Comparison of ENCODE assay signal across 24 mouse cellular contexts in the genomic region with DNA sequence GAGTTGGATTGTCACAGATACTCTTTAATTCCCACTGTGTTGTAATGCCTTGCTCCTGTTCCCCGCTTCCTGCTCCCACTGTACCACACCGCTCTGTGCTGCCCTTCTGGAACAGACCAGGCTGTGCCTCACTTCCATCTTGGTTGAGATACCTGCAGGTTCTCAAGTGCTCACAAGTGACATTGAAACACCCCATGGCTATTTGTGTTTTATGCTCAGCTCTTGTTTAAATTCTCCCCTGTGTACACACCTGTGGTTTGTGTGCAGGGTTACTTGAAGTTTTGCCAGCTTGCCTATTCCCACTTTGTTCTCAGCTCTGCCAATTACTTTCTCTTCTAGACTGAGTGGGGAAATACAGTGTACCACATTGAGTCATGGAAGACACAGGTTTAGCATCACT.
A peak's percentile ranks its signal among the peaks of the same experiment; 100 is the strongest.
DNase-seq lines count a peak whose midpoint lies in the region; ATAC-seq and TF ChIP-seq lines count a peak whose summit lies in the region.
"Had no signal": no experiment of that assay in that cellular context is flagged by ENCODE, and none has a peak within 500 bp of the region (broad histone marks: within the 10 kb centered on the region; RNA-seq: fewer than 3 reads in every experiment).

No protein-coding gene starts in this region.

- WGBS in lung, adult 2 months: 67% methylated on average over 2 of the region's 2 CpGs
- 96% methylated on average over 2 of the region's 2 CpGs for WGBS in lung, embryonic 15.5 days
- 92% methylated on average over 2 of the region's 2 CpGs for WGBS in lung, embryonic 16.5 days

- no peaks in the 10 kb centered on the region for H3K27me3 ChIP-seq in lung, embryonic 15.5 days
- no peaks in the 10 kb centered on the region for H3K27me3 ChIP-seq in lung, embryonic 16.5 days (ENCODE audit: control insufficient read depth, insufficient read depth, low read depth, low read length)
- H3K27me3 ChIP-seq: embryonic facial prominence, embryonic 13.5 days; embryonic facial prominence, embryonic 15.5 days; forebrain, embryonic 12.5 days had no signal

- H3K4me1 ChIP-seq in lung, adult 2 months (ENCODE audit: control insufficient read depth, insufficient read depth, low read length): no peaks in the 10 kb centered on the region; the same call in 1 of the 2 replicates
- peaks cover 12% of the 10 kb centered on the region for H3K4me1 ChIP-seq in lung, embryonic 15.5 days
- peaks cover 5% of the 10 kb centered on the region for H3K4me1 ChIP-seq in lung, embryonic 16.5 days (replicated peaks; ENCODE audit: control insufficient read depth, insufficient read depth, low read length)
- H3K4me1 ChIP-seq: embryonic facial prominence, embryonic 13.5 days; embryonic facial prominence, embryonic 15.5 days; forebrain, embryonic 10.5 days; forebrain, embryonic 12.5 days had no signal

- intact Hi-C loops in gastrocnemius, adult 2 months (cut with DNase I): no loop called here

- no peaks in the 10 kb centered on the region for H3K9me3 ChIP-seq in lung, embryonic 15.5 days
- no peaks in the 10 kb centered on the region for H3K9me3 ChIP-seq in lung, embryonic 16.5 days (ENCODE audit: control insufficient read depth, low read length)
- H3K9me3 ChIP-seq: embryonic facial prominence, embryonic 13.5 days; embryonic facial prominence, embryonic 15.5 days; forebrain, embryonic 10.5 days; forebrain, embryonic 12.5 days had no signal

- ATAC-seq in lung, embryonic 15.5 days (ENCODE audit: borderline replicate concordance, extremely low read depth, low FRiP score, low TSS enrichment): no peak
- ATAC-seq in lung, embryonic 16.5 days (ENCODE audit: low read depth): peak; percentile 47; the same call in 1 of the 2 replicates
- ATAC-seq: forebrain, embryonic 14.5 days; forebrain, embryonic 16.5 days had no signal

- TF ChIP-seq CTCF in lung, adult 2 months (IDR thresholded peaks at IDR 0.05; ENCODE audit: insufficient read depth, low read length): no peak
- TF ChIP-seq CTCF in gastrocnemius, adult 2 months (IDR thresholded peaks at IDR 0.05): no peak

- peak; percentile 17 for DNase-seq in lung, adult 2 months
- no peak for DNase-seq in lung, postnatal 4 days
- DNase-seq in lung, postnatal 25 days (ENCODE audit: low spot score): peak; percentile 45
- DNase-seq in cerebellum, adult 8-10 months: no peak
- no peak for DNase-seq in frontal cortex, postnatal 36 days (ENCODE audit: low spot score in 2 of 2)
- no peak for DNase-seq in gastrocnemius, adult 2 months
- DNase-seq: adrenal gland, adult 2 months; adrenal gland, postnatal 10 days; adrenal gland, postnatal 25 days; cerebellum, adult 11-12 months; cerebellum, adult 2 months; cerebellum, adult 9-11 months; cerebellum, postnatal 14 days; cerebellum, postnatal 36 days; embryo, embryonic 11 days had no signal

- 0 out of 2 replicates have a peak overlapping the region, but pooled peaks have one; percentile 13 for H3K27ac ChIP-seq in lung, embryonic 15.5 days
- H3K27ac ChIP-seq in lung, embryonic 16.5 days (ENCODE audit: low read length): no peak overlapping the region
- no peak overlapping the region for H3K27ac ChIP-seq in gastrocnemius, adult 2 months
- H3K27ac ChIP-seq: embryonic facial prominence, embryonic 13.5 days; embryonic facial prominence, embryonic 15.5 days; forebrain, embryonic 10.5 days; forebrain, embryonic 12.5 days had no signal

- no peak overlapping the region for H3K9ac ChIP-seq in lung, embryonic 15.5 days
- H3K9ac ChIP-seq in lung, embryonic 16.5 days (ENCODE audit: low read length): no peak overlapping the region
- H3K9ac ChIP-seq: embryonic facial prominence, embryonic 13.5 days; embryonic facial prominence, embryonic 15.5 days; forebrain, embryonic 12.5 days had no signal

- peaks cover 32% of the 10 kb centered on the region for H3K36me3 ChIP-seq in lung, embryonic 15.5 days
- H3K36me3 ChIP-seq in lung, embryonic 16.5 days (ENCODE audit: control insufficient read depth, insufficient read depth, low read length): peaks cover 17% of the 10 kb centered on the region

- TF ChIP-seq POLR2A in lung, adult 2 months (IDR thresholded peaks at IDR 0.05; ENCODE audit: borderline replicate concordance, extremely low read depth, low read depth, low read length): no peak

- H3K4me2 ChIP-seq in lung, embryonic 15.5 days: no peak overlapping the region
- H3K4me2 ChIP-seq in lung, embryonic 16.5 days (ENCODE audit: low read depth, low read length): no peak overlapping the region
- H3K4me2 ChIP-seq: embryonic facial prominence, embryonic 13.5 days; embryonic facial prominence, embryonic 15.5 days; forebrain, embryonic 12.5 days had no signal

- no peak overlapping the region for H3K4me3 ChIP-seq in lung, adult 2 months (replicated peaks; ENCODE audit: extremely low read depth, low read depth, low read length)
- no peak overlapping the region for H3K4me3 ChIP-seq in lung, embryonic 15.5 days
- H3K4me3 ChIP-seq in lung, embryonic 16.5 days (ENCODE audit: low read length): no peak overlapping the region
- H3K4me3 ChIP-seq in gastrocnemius, adult 2 months: no peak overlapping the region
- H3K4me3 ChIP-seq: embryonic facial prominence, embryonic 13.5 days; embryonic facial prominence, embryonic 15.5 days; erythroblast, embryonic 14.5 days; forebrain, embryonic 10.5 days; forebrain, embryonic 12.5 days had no signal

Comparison
In these comparisons a context has a peak if more than half of its experiments do, and no peak if none do; other contexts are left out.
1. DNase-seq: peak in lung, adult 2 months (single experiment) and lung, postnatal 25 days (single experiment); none in lung, postnatal 4 days (0 of 2), cerebellum, adult 8-10 months (single experiment), frontal cortex, postnatal 36 days (0 of 2) and gastrocnemius, adult 2 months (single experiment).